Mouse (Mus musculus) stomach, postnatal 0 days (tissue): ENCODE measurements around the gene Gm4763.

Experiments used
- CTCF ChIP-seq: IDR thresholded peaks from 2 replicates; pipeline ENCODE4 v1.5.1; 2016; ENCODE audit warnings: antibody characterized with exemption, low read depth, mild to moderate bottlenecking, moderate library complexity
- EP300 ChIP-seq: optimal IDR thresholded peaks from 2 replicates; pipeline ENCODE3; 2016; ENCODE audit warnings: antibody characterized with exemption

DNA sequence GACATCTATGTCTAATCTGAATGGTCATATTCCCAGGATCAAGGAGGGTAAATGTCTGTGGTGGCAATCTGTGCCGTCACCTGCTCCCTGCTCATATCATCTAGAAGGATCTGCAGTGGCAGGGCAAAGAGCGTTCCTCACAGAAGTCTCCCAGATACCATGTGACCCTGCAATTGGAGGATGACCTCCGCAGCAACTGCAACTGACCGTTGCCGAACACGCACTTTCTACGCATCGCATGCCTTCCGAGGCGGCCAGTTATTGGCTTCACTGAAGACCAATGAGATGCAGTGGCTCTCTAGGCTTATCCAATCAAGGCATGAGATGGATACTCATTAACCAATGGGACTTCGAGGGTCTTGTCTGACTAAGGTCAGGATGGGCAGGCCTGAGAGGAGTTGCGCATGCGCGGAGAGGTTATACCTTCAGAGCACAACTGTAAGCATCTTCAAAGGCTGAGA lies 17.8 kb downstream of the Gm4763 start, which contains the start of gene BC049730:
- TF ChIP-seq CTCF = no peak
- TF ChIP-seq EP300 = no peak
